Mouse (Mus musculus) frontal cortex, adult (tissue): ENCODE measurements at regions not wholly inside any gene's neighbourhood (a gene's known extent, or its start where the extent isn't known, plus 50 kb on each side); places are given as distances from the start of the nearest gene placed in this dataset.

Experiments used
- ATAC-seq: cut with Nextera tagmentation; 2 replicates; pipeline ENCODE4 v1.9.2; 2017; ENCODE audit warnings: mild to moderate bottlenecking, moderate library complexity, mixed read lengths; ENCODE audit not compliant: low TSS enrichment

DNA sequence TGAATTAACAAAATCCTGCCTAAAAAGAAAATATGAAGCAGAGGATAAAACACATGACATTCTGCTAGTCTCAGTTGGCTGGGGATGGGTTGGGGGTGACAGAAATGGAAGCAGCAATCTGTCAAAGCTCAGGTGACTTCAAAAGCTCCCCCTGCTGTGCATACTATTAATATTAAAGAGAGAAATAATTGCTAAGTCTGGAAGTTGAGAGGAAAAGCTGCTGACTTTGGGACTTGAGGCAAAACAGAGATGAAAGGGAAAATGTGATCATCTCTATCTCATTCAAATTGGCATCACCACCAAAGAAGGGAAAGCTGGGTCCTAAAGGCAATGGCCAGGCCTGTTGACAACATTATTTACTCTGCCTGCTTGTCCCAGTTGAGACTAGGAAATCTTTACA lies 90.8 kb downstream of the Rpe65 start:
- no peak for ATAC-seq

DNA sequence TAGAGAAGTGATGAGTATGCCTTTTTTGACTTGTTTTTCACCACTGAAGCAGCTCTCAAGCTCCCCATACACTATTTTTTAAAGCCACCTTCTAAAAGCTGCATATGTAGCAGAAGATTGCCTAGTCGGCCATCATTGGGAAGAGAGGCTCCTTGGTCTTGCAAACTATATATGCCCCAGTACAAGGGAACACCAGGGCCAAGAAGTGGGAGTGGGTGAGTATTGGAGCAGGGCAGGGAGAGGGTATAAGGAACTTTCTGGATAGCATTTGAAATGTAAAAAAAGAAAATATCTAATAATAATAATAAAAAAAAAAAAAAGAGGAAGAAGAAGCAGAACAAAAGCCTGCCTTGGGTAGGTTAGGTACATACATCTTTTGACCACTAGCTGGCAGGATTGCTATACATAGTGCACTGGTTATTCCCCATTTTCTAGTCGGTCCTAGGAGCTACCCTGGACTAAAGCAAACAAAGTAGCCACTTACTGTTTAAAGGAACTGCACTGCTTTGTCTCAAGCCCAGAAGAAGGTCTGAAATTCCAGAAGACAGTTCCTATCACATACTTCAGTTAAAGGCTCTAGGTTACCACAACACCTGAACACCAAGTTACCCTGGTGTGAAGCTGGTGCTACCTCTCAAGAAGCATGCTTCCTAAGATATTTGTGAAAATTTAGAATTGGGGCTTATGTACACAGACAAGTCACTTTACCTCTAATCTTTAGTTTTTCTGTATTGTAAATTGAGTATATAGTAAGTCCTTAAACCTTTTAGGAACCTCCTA lies 114.9 kb upstream of the Wls start:
- ATAC-seq: peak; percentile 97

DNA sequence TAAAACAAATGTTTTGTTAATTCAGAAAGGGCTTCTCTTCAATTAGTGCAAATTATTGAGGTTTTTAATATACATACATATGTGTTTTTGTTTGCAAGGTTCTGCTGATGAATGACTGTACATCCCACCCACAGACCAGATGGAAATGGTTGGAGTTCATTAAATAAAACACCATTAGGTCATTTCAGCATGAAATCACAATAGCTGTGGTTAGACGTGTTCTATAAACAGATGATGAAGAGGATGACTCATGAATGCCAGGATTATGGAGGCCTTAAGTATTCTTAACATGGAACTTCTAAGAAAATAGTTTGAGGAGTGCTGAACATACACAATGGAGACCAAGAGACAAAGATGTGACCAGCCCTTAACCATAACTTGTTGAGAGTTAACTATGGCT lies 107.3 kb upstream of the Wls start:
- no peak for ATAC-seq

DNA sequence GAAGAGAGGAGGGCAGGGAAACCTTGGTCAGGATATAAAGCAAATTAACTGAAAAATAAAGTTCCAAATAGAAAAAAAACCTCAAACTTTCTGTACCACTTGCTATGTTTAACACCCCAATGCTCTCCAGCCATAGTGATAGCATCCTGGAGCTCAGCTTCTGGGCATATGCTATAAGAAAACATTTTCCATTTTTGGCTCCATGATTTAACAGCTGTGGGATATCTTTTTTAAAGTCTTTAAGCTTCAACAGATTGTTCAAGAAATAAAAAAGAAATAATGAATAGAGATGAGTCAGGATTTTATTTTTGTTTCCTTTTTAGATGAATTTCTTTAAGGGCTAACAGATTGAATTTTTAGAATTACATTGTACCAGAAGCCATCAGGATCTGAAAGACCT lies 106.3 kb upstream of the Wls start:
- ATAC-seq: peak; percentile 76

DNA sequence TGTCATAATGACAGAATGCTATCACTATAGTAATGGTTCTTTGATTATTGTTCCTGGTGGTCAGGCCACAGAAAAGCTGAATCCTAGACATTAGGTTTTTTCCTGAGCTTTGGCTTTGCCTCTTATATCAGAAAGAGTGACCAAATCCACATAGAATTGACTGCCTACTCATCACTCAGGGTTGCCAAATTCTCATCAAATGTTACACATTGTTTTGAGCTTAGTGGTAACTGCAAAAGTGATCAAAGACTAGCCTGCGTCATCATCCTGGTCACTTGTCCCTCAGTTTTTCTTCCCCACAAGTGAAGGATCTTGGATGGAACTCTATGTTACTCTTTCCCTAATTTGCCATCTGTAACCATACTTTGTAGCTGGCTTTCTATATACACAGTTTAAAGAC lies 104.9 kb upstream of the Wls start:
- no peak for ATAC-seq

DNA sequence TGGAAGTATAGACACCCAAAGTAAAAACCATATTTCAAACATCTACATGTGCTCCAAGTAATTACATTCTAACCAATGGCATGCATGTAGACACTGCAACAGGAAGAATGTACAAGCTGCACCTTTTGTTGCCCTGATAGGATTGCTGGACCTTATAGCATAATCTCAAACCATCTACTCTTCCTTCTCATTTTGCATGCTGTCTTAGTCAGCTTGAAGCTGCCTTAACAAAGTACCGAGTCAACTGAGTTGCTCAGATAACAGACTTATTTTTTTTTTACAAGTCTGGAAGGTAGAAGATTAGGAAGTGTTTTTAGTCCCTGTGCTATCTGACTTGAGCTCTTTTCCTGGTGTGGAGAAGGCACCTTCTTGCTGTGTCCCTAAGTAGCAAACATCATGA lies 103.4 kb upstream of the Wls start:
- ATAC-seq: no peak

DNA sequence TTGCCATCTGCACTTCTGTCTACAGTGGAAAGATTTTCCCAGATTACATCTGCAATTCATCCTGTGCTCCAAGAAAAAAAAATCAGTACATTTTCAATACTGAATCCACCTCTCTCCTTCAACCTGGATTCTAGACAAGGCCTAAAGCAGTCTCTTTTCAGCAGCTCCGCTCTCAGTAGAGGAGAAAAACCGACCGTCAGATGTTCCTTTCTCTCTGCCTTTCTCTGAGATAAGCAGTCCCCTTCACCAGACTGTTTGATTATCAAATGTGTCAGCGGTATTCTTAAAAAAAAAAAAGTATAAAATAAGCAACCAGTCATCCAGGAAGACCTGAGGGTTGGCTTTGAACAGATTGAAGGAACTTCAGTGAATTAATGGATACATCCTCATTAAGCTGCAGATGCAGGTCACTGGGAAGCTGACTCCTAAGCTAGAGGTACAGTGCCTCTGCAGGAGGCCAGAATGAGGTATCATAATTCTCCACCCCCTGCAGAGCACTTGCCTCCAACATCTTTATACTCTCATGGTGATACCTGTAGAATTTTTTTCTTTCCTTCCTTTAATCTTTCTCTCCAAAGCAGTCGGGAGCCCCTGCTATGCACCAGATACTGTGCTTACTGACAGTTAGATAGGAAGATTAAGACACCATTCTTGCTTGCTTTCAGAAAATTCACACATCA lies 98.7 kb upstream of the Wls start:
- ATAC-seq: no peak

DNA sequence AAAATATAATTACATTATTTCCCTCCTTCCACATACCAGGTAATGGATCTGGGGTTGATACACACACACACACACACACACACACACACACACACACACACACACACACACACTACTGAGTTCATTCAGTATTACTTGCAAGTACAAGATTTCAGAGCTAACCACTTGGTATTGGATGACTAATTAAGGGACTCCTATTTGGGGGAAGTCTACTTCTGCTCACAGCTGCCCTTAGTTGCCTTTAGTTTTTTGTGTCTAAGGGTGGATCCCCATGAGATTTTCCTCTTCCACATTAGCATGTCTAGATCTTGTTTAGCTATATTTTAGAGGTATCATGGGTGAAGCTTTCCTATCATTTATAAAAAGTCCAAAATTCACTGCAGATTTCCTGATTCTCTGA lies 97.7 kb upstream of the Wls start:
- ATAC-seq: no peak

DNA sequence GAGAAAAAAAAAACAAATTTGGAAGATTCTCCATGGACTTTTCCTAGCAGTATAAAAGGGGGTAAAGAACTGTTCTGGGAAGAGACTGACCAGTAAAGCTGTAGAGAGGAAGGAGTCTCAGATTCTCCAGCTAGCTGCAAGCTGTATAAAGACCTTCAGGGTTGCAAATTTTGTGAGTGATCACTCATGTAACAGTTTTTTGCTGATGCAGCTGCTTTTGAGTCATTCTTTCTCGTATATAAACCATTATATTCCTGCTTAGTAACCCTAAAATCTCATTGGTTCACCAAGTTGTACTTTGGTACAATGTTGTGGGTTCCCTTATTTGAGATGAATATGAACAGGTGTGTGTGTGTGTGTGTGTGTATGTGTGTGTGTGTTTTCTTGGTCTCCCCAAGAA lies 79.7 kb upstream of the Wls start:
- no peak for ATAC-seq

DNA sequence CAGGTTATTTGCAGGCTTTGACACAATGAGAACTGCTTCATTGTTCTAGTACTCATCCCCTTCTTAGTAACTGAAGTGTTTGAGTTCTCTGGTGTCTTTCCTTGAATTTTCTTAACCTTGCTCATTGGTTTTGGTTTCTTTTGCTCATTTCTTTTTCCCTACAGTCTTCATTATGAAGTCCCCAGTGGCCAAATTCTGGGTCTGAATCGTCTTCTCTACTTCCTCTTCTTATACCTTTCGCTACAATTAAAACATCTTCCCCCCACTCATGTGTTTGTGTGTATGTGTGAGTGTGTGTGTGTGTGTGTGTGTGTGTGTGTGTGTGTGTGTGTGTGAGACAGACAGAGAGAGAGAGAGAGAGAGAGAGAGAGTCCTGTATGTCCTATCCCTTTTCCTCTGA lies 79.2 kb upstream of the Wls start:
- no peak for ATAC-seq

DNA sequence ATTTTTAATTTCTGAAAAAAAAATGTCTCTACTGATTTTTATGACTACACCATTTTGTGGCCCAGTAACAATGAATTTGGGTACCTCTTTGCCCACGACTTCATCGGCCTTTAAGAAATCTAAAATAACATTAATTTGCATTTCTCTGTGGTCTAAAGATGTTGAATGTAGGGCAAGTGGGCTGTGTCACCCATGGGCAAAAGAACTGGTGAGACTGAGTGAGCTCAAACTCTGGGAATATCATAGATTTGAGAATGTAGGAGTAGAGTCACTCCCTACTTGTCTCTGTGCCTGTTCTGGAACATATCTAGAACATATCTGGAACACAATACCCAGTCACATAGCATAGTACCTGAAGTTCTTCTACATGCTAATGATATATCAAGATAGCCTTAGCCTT lies 78.5 kb upstream of the Wls start:
- peak; percentile 78 for ATAC-seq

DNA sequence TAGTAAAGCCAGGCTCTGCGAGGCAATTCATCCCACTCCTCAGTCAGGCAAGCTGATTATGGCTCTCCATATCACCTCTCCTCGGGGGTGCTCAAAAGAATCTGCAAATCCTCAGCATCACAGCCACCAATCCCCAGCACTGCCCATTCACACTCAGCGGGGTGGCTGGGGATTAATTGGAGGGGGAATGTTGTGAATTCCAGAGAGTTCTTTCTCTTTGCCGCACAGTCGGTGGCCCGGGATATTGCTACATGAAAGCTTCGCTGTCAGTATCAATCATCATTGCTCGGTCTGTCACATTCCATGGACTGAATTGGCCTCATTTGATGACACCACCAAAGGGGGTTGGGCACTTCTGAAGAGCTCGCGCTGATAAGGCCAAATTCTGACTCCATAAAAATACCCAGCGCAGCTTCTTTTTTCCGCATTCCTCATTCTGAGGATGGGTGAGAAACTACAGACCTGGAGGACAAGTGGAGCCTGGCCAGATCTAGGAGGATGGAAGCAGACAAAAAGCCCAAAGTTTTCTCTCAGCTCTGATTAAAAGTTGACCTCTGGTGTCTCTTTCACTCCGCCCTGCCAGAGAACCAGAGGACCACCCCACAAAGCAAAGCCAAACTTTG lies 57.1 kb upstream of the Wls start:
- ATAC-seq: no peak

DNA sequence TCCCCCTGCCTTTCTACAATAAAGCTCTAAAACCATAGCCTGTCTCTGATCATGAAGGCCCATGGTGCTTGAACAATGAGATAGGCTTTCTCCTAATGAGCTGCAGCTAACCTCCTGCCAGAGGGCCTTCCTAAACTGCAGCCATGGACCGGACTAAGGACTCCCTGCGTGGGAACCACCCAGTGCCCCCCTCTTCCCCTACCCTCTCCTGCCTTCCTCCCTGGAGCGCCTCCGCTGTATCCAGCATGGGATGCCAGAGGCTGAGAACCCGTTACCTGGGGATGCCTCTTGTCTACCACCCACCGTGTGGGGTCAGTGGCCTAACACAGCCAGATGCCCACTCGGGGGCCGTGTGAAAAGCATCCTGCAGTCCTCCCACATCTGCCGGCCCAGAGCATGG lies 51.7 kb upstream of the Wls start:
- no peak for ATAC-seq
